Mouse (Mus musculus) leukemia stem cell, adult 10-12 weeks (primary cell): Measurements from ENCODE around the gene Pspn. TPM values are rescaled to one million over a fixed set of nuclear protein-coding genes. Genes with fewer than 3 reads are reported as not detected.

Experiments
- polyA plus RNA-seq: library from polyadenylated mRNA; stranded (reverse); fragments of >175 nt; gene quantifications from 2 replicates; pipeline ENCODE4 v1.2.3, GENCODE M21; 2012; ENCODE audit warnings: low replicate concordance

The Pspn gene
- polyA plus RNA-seq, result 2.3 and 3.1 TPM in 2 replicates

GRCm38 (mm10) chr17:56999968-57000609 is at the start of gene Pspn:
TSS of gene Pspn (minus strand) at chr17:57000018.

GRCm38 (mm10) chr17:57041554-57041953 is 41.7 kb upstream of the Pspn start, which contains the start of gene Slc25a41:
TSS of gene Slc25a41 (minus strand) at chr17:57041654.

GRCm38 (mm10) chr17:57030931-57031660 is 31.3 kb upstream of the Pspn start, which contains the start of gene Khsrp:
TSS of gene Khsrp (minus strand) at chr17:57031522.

GRCm38 (mm10) chr17:57011236-57012141 is 11.7 kb upstream of the Pspn start, which contains the start of the genes Gtf2f1 and Gm17949:
TSS of gene Gtf2f1 (minus strand) at chr17:57011288.
TSS of gene Gm17949 (plus strand) at chr17:57011469.

GRCm38 (mm10) chr17:56997029-56997667 is 2.7 kb downstream of the Pspn start, which contains the start of gene Alkbh7:
TSS of gene Alkbh7 (plus strand) at chr17:56997339.

GRCm38 (mm10) chr17:56990115-56990746 is 9.6 kb downstream of the Pspn start, which contains the start of gene Clpp:
TSS of gene Clpp (plus strand) at chr17:56990305.

GRCm38 (mm10) chr17:56982013-56982412 is 17.8 kb downstream of the Pspn start, which contains the start of gene Acer1:
TSS of gene Acer1 (minus strand) at chr17:56982126.

Other genes with a start within 250 kb of the Pspn start
- 1.7 and 2.5 TPM in 2 replicates for gene Nrtn, start 242.5 kb downstream of the Pspn start, polyA plus RNA-seq
- 63.0 and 71.4 TPM in 2 replicates for gene Dus3l, start 235.3 kb downstream of the Pspn start, polyA plus RNA-seq
- 22.2 and 50.3 TPM in 2 replicates for gene Prr22, start 229.8 kb downstream of the Pspn start, polyA plus RNA-seq
- gene Rfx2, start 169.0 kb downstream of the Pspn start, polyA plus RNA-seq, result 80.3 and 90.4 TPM in 2 replicates
- not detected in 2 replicates for gene Acsbg2, start 125.6 kb downstream of the Pspn start, polyA plus RNA-seq
- gene 1700061G19Rik, start 124.5 kb downstream of the Pspn start, polyA plus RNA-seq, result not detected in 2 replicates
- 120 and 136 TPM in 2 replicates for gene Mllt1, start 64.6 kb downstream of the Pspn start, polyA plus RNA-seq
- not detected in 2 replicates for gene Acer1, start 17.9 kb downstream of the Pspn start, polyA plus RNA-seq
- gene Clpp, start 9.7 kb downstream of the Pspn start, polyA plus RNA-seq, result 77.6 and 206 TPM in 2 replicates
- gene Alkbh7, start 2.7 kb downstream of the Pspn start, polyA plus RNA-seq, result 20.6 and 31.9 TPM in 2 replicates
- 144 and 226 TPM in 2 replicates for gene Gtf2f1, start 11.3 kb upstream of the Pspn start, polyA plus RNA-seq
- not detected in 2 replicates for gene Gm17949, start 11.5 kb upstream of the Pspn start, polyA plus RNA-seq
- gene Khsrp, start 31.5 kb upstream of the Pspn start, polyA plus RNA-seq, result 758 and 1,065 TPM in 2 replicates
- not detected in 2 replicates for gene Slc25a41, start 41.6 kb upstream of the Pspn start, polyA plus RNA-seq
- 5.3 and 6.2 TPM in 2 replicates for gene Crb3, start 59.1 kb upstream of the Pspn start, polyA plus RNA-seq
- 4.9 and 6.2 TPM in 2 replicates for gene Slc25a23, start 59.8 kb upstream of the Pspn start, polyA plus RNA-seq
- gene Dennd1c, start 78.5 kb upstream of the Pspn start, polyA plus RNA-seq, result 25.4 and 34.0 TPM in 2 replicates
- gene Tubb4a, start 87.8 kb upstream of the Pspn start, polyA plus RNA-seq, result 0.23 and 0.25 TPM in 2 replicates
- 0.18 and 0.27 TPM in 2 replicates for gene Tnfsf9, start 105.3 kb upstream of the Pspn start, polyA plus RNA-seq
- gene Cd70, start 149.8 kb upstream of the Pspn start, polyA plus RNA-seq, result not detected in 2 replicates
- gene Tnfsf14, start 194.2 kb upstream of the Pspn start, polyA plus RNA-seq, result 0.85 and 0.98 TPM in 2 replicates
- 1.6 and 2.3 TPM in 2 replicates for gene C3, start 228.1 kb upstream of the Pspn start, polyA plus RNA-seq
- 17.4 and 22.9 TPM in 2 replicates for gene Gpr108, start 248.4 kb upstream of the Pspn start, polyA plus RNA-seq
- 3.1 and 4.2 TPM in 2 replicates for gene Trip10, start 249.4 kb upstream of the Pspn start, polyA plus RNA-seq